Mouse (Mus musculus) brown adipose tissue, adult 24 weeks (tissue): ENCODE data around the gene Hist1h4a. TPM values are rescaled to one million over a fixed set of nuclear protein-coding genes. Genes with fewer than 3 reads are reported as not detected.
"Not testable (repeated sequence)": the region's sequence is repeated elsewhere in the genome, so short reads cannot be mapped to it uniquely, and the experiment has no call there.

Experiments
- H3K27ac ChIP-seq: fragments of 200-500 bp; replicated peaks from 2 replicates; pipeline ENCODE4 v1.5.1; 2012; ENCODE audit warnings: low read depth, mild to moderate bottlenecking, low read length
- H3K4me1 ChIP-seq: fragments of 200-500 bp; 2 replicates; pipeline ENCODE4 v1.6.1; 2012; ENCODE audit warnings: low read length, mixed read lengths; ENCODE audit not compliant: control insufficient read depth, insufficient read depth, insufficient read length
- H3K4me3 ChIP-seq: fragments of 200-500 bp; 2 replicates; pipeline ENCODE4 v1.5.1; 2012; ENCODE audit warnings: low read depth, mild to moderate bottlenecking, low read length, moderate library complexity; ENCODE audit not compliant: insufficient read depth
- polyA plus RNA-seq: library from polyadenylated mRNA; stranded (reverse); fragments of >200 nt; gene quantifications from 2 replicates; pipeline ENCODE4 v1.2.4, GENCODE M21; 2012; ENCODE audit not compliant: missing spikeins, insufficient read depth, insufficient read length

Gene Hist1h4a
- polyA plus RNA-seq, 1 experiment = not detected

GRCm38 (mm10) chr13:23763586-23764323, 2.7 kb upstream of the Hist1h4a start, which contains the start of gene Hist1h1a:
Gene Hist1h1a (plus strand): TSS chr13:23763666.
- H3K27ac ChIP-seq = no peak within 1 kb of the TSS
- no peaks in the 10 kb centered on the region for H3K4me1 ChIP-seq

DNA sequence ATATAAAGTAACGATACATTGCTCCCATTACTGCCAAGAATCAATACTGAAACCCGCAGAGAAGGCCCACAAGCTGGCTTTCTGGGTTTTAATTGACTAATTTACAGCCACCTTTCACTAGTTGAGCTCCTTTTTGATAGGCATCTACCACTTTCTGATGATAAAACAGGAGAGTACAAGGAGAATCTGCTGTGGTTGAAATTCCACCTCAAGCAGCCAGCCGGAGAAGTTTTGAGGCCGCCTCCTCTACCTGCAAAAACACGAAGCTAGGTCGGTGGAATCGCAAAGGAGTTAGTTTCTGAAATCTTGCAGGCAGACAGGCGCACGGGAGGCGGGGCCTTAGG, 2.2 kb upstream of the Hist1h4a start:
- Histone ChIP-seq H3K27ac (no peak overlapping the region), H3K4me1 (no peaks in the 10 kb centered on the region), H3K4me3 (peak overlapping the region; percentile 11)

More at GRCm38 (mm10) chr13:23763586-23764323, 2.7 kb upstream of the Hist1h4a start, which contains the start of gene Hist1h1a:
- peak within 1 kb of the TSS; percentile 66 for H3K4me3 ChIP-seq

DNA sequence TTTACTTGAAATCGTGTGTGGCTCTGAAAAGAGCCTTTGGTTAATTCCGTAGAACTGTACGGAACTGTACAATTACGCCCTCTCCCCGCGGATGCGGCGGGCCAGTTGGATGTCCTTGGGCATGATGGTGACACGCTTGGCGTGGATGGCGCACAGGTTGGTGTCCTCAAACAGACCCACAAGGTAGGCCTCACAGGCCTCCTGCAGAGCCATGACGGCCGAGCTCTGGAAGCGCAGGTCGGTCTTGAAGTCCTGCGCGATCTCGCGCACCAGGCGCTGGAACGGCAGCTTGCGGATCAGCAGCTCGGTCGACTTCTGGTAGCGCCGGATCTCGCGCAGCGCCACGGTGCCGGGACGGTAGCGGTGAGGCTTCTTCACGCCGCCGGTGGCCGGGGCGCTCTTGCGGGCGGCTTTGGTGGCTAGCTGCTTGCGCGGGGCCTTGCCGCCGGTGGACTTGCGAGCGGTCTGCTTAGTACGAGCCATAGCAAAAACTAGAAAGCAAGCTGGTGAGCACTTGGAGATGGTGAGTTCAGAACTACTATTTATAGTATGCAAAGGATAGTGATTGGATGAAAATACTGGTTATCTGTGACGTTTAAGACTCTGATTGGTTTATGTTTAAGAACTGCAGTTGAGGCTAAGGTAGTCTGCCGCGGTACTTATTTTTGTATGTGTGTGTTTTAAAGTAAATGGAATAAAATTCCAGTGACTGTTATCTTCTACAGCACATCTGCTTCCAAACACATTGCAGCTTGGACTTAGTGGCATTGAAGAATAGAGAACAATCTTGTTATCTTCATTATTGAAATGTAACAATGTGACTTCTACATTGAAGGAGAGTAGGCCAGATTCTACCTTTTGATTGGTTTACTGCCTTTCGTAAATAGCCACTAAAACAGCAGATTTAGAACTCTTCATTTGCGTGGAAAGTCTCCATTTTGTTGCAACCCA, 1.1 kb upstream of the Hist1h4a start, which contains the start of gene Hist1h3a:
Gene Hist1h3a (minus strand): TSS at position 516 of the 951 bp plus-strand sequence.
- H3K27ac ChIP-seq = peak within 1 kb of the TSS; percentile 20; the same call in 1 of the 2 replicates

GRCm38 (mm10) chr13:23760240-23760971, 624 bp downstream of the Hist1h4a start:
- no peak overlapping the region for H3K27ac ChIP-seq
- peak overlapping the region; percentile 61 for H3K4me3 ChIP-seq
- no peaks in the 10 kb centered on the region for H3K4me1 ChIP-seq

More for the DNA sequence above, 1.1 kb upstream of the Hist1h4a start, which contains the start of gene Hist1h3a:
- H3K4me3 ChIP-seq = peak within 1 kb of the TSS; percentile 52
- H3K4me1 ChIP-seq = not testable (repeated sequence)

DNA sequence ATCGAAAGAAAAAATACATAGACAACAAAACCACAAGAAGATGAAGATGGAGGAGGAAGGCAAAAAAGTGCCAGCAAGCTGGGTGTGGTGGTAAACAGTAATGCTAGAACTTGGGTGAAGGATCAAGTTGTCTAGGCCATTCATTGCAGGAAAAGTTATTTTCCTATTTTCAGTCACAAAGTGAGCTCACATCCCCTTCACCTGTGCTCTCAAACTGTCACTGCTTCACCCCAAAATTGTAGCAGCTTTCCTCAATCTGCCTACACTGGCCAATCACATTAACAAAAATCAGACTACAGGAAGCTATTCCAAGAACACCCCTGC, 1.2 kb downstream of the Hist1h4a start:
- Histone ChIP-seq H3K27ac (no peak overlapping the region), H3K4me3 (no peak overlapping the region)

GRCm38 (mm10) chr13:23759251-23759771, 1.7 kb downstream of the Hist1h4a start:
- no peaks in the 10 kb centered on the region for H3K4me1 ChIP-seq
- no peak overlapping the region for H3K27ac ChIP-seq
- H3K4me3 ChIP-seq = no peak overlapping the region

More for the DNA sequence above, 1.2 kb downstream of the Hist1h4a start:
- no peaks in the 10 kb centered on the region for H3K4me1 ChIP-seq

DNA sequence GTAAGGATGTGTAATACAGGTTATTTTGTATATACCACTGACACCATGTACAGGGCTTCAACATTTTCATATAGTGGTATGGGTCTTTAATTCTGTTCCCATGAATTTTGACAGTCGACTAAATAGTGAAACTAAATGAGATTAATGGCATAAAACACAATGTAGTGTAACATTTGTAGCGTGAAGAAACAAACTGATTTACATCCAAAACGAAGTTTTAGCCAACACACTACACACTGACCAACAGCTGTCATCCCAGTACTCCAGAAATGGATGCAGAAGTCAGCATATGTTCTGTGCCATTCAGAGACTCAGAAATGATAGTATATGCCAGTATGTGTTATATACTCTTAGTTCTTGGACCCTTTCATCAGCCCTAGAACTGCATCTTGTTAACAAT, 3.1 kb downstream of the Hist1h4a start:
- no peak overlapping the region for H3K27ac ChIP-seq
- H3K4me1 ChIP-seq = no peaks in the 10 kb centered on the region
- H3K4me3 ChIP-seq = no peak overlapping the region

- peak overlapping the region; percentile 57 for H3K4me3 ChIP-seq
- no peak overlapping the region for H3K27ac ChIP-seq
- H3K4me1 ChIP-seq = no peaks in the 10 kb centered on the region
These were observed 3.7 kb downstream of the Hist1h4a start for GRCm38 (mm10) chr13:23757211-23757773.

- Histone ChIP-seq H3K4me3 (peak within 1 kb of the TSS; percentile 57), H3K4me1 (no peaks in the 10 kb centered on the region), H3K27ac (no peak within 1 kb of the TSS)
These were observed 4.2 kb downstream of the Hist1h4a start, which contains the start of gene Hist1h4b for GRCm38 (mm10) chr13:23756790-23757189. Gene Hist1h4b (plus strand): TSS chr13:23757013.

- no peak overlapping the region for H3K27ac ChIP-seq
- H3K4me1 ChIP-seq = peaks cover 2% of the 10 kb centered on the region; the same call in 1 of the 2 replicates
- no peak overlapping the region for H3K4me3 ChIP-seq
These were observed 6.0 kb downstream of the Hist1h4a start for GRCm38 (mm10) chr13:23755000-23755399.

DNA sequence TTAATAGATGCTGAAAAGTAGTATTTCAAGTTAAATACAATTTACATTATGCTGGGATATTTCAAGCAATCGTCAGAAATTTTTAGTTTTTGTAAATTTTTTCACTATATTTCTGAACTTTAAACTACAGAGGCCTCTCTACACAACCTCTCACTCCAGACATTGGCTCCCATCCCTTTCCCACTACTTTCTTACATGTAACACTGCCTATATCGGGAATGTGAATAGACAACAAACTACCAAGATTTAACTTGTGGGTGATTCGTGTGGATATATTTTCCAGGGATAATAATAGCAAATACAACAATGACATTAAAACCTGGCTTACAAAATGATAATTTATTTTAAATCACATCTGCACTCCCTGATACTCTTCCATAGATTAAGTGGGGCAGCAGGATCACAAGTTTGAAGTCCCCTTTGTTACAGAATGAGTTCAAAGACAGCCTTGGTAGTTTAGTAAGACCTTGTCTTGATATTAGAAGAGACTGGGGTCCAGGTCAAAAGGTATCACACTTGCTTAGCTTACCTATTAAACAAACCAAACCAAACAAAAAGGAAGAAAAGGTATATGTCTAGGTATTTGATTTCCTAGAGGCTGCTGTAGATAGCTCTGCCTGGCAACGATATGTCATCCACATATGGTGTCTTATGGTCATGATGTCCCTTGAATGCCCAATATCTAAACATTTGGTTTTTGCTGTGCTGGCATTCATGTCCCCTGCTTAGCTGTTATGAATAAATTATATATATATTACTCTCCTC, 7.5 kb downstream of the Hist1h4a start:
- H3K4me1 ChIP-seq = peaks cover 2% of the 10 kb centered on the region; the same call in 1 of the 2 replicates
- H3K27ac ChIP-seq = no peak overlapping the region
- H3K4me3 ChIP-seq = no peak overlapping the region

DNA sequence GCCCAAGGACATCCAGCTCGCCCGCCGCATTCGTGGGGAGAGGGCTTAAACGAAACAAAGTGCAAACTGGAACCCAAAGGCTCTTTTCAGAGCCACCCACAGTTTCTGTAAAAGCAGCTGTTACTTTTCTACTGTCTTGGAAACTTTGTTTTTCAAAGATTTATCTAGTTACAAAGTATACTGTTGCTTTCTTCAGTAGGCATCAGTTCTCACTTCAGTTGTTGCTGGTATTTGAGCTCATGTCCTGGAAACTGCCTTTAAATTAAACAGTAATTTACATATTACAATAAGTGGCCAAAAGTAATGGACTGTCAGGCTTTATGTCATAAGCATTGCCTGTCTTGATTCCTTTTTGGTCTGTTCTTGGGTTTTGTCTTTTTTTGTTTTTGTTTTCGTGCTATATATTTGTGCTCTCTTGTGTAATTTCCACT, 8.3 kb downstream of the Hist1h4a start:
- H3K4me3 ChIP-seq = no peak overlapping the region
- peaks cover 2% of the 10 kb centered on the region; the same call in 1 of the 2 replicates for H3K4me1 ChIP-seq
- no peak overlapping the region for H3K27ac ChIP-seq

GRCm38 (mm10) chr13:23752067-23752741, 8.8 kb downstream of the Hist1h4a start, which contains the start of gene Hist1h3b:
Gene Hist1h3b (plus strand): TSS chr13:23752267.
- Histone ChIP-seq H3K4me3 (peak within 1 kb of the TSS; percentile 69), H3K27ac (peak within 1 kb of the TSS; percentile 39)
- H3K4me1 ChIP-seq = not testable (repeated sequence)
